Mouse (Mus musculus) myocyte (in vitro differentiated cells): ENCODE data around the gene Urod.

Experiments used
- E2F4 ChIP-seq: IDR thresholded peaks from one replicate; pipeline ENCODE4 v1.6.1; 2011; ENCODE audit warnings: mild to moderate bottlenecking, control low read depth, moderate library complexity; ENCODE audit not compliant: insufficient read depth
- POLR2A ChIP-seq: IDR thresholded peaks from one replicate; pipeline ENCODE4 v1.6.1; 2011; ENCODE audit warnings: low read depth, mild to moderate bottlenecking, control low read depth, moderate library complexity; ENCODE audit not compliant: insufficient read length
- POLR2AphosphoS2 ChIP-seq: IDR thresholded peaks from one replicate; pipeline ENCODE4 v1.6.1; 2011; ENCODE audit warnings: low read depth, control low read depth; ENCODE audit not compliant: insufficient read length
- USF1 ChIP-seq: IDR thresholded peaks from one replicate; pipeline ENCODE4 v1.6.1; 2011; ENCODE audit warnings: low read depth, mild to moderate bottlenecking, control low read depth, moderate library complexity

- TF ChIP-seq USF1, result no peak
- no peak for TF ChIP-seq POLR2A
- no peak for TF ChIP-seq E2F4
- no peak for TF ChIP-seq POLR2AphosphoS2
Observed at GRCm38 (mm10) chr4:116951642-116952041, 42.6 kb downstream of the Urod start.
